Mouse (Mus musculus) B cell, adult (primary cell): ENCODE data around the gene Anks4b. TPM values are rescaled to one million over a fixed set of nuclear protein-coding genes. Genes with fewer than 3 reads are reported as not detected.

Source experiments
- total RNA-seq: library from RNA; stranded (reverse); gene quantifications from 4 replicates; pipeline ENCODE4 v1.2.4, GENCODE M21; 2023; ENCODE audit not compliant: inconsistent age

The Anks4b gene
- not detected in 4 replicates for total RNA-seq

DNA sequence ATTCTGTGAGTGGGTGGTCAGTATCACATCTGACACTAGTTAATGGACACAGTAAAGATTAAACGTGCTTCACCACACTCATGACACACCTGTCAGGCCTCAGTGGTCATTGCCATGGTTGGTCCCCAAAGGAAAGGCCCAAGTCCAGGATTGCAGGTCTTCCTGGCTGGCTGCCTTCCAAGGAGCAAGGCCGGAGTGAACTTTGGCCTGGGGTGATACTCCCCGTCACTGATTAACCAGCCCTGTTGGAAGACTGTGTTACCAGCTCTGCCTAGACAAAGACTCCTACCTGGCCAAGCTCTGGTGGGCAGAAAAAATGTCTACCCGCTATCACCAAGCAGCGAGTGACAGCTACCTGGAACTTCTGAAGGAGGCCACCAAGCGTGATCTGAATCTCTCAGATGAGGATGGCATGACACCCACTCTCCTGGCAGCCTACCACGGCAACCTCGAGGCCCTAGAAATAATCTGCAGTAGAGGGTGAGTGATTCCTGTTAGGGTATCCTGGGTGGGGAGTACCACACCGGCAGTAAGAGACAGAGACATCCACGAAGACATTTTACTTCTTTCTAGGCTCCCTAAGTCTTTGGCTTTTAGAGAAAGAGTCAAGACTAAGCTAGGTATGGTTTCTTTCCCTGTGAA, at the start of gene Anks4b:
Anks4b (plus strand) TSS at position 256 of the 642 bp plus-strand sequence.

DNA sequence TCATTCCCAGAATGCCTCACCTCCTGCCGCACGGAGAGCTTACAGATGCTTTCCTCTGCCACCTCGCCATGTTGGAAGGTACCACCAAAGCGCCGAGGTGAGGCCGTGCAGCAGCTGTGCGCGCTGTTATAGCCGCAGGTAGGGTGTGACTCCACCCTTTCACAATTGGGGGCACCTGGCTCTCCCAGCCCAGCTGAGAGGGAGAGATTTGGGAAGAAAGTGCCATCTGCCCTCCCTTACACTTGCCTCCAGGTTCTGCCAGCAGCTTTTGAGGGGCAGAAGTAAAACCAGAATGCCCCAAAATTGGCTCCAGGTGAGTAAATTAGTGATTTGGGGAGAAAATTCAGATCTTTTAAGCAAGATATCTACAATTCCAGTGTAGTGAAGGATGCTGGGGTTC, 28.5 kb upstream of the Anks4b start, which contains the start of gene Zp2:
Zp2 (minus strand) TSS at position 101 of the 400 bp plus-strand sequence.

DNA sequence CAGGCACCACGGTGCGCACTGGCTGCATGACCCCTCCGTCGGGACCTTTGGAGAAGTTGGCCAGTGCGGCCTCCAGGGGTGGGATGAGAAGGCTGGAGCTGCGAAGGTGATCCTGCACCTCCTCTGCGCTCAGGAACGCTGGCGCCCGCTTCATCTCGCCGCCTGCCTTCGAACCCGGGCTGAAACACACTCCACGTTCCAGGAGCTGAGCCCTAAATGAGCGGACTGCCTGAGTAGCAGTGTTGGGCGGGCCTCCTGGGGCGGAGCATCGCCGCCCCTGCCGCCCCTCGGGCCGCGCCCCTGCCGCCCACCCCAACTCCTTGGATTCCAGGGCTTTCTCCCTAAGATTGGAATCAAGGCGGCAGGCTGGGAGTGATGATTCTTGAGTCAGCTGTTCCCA, 28.1 kb downstream of the Anks4b start, which contains the start of gene Crym:
Crym (minus strand) TSS at position 341 of the 400 bp plus-strand sequence.

DNA sequence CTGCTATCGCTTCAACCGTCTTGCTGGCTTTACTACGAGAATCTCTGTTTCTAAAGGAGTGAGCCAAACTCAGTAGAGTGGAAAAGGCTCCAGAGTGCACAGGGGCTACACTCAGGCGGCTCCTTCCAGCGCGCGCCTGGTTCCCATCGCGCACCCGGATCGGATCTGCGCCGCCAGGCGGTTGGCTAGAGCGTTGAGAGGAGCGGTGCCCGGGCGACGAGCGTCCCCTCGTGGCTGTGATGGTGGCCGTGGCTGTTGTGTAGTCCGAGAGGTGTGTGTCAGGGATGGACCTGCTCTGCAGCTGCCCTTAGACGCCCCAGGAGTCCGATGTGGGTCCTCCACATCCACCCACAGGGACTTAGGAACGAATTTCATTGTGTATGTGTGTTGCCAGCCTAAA, 30.1 kb downstream of the Anks4b start, which contains the start of gene Abca14:
Abca14 (plus strand) TSS at position 173 of the 400 bp plus-strand sequence.

Other genes starting within 250 kb of the Anks4b start
- gene Dnah3, start 78.6 kb upstream of the Anks4b start, total RNA-seq: not detected in 4 replicates
- 0.81 to 1.5 TPM (median 1.4 TPM) in 4 replicates for gene Tmem159, start 71.5 kb upstream of the Anks4b start, total RNA-seq
- not detected in 4 replicates for gene Zp2, start 28.6 kb upstream of the Anks4b start, total RNA-seq
- gene Crym, start 28.3 kb downstream of the Anks4b start, total RNA-seq: not detected in 4 replicates
- not detected in 4 replicates for gene Abca14, start 30.1 kb downstream of the Anks4b start, total RNA-seq
- gene Abca15, start 154.8 kb downstream of the Anks4b start, total RNA-seq: not detected in 4 replicates
- not detected in 4 replicates for gene Abca16, start 235.8 kb downstream of the Anks4b start, total RNA-seq